Mouse (Mus musculus): ENCODE measurements around the gene Apol11b.
"Not testable (repeated sequence)": the region's sequence is repeated elsewhere in the genome, so short reads cannot be mapped to it uniquely, and the experiment has no call there.

The Apol11b gene

GRCm38 (mm10) chr15:77643176-77643575, at the start of gene Apol11b:
Gene Apol11b (minus strand): TSS chr15:77643286.
- DNase-seq = not testable (repeated sequence)

- DNase-seq = not testable (repeated sequence)
Measured at GRCm38 (mm10) chr15:77691532-77692311, 48.6 kb upstream of the Apol11b start.

GRCm38 (mm10) chr15:77683944-77684343, 40.9 kb upstream of the Apol11b start:
- peak; percentile 43 to 70 for DNase-seq

- not testable (repeated sequence) for DNase-seq
Measured at GRCm38 (mm10) chr15:77674081-77674480, 31.0 kb upstream of the Apol11b start.

GRCm38 (mm10) chr15:77661841-77662240, 18.8 kb upstream of the Apol11b start:
- DNase-seq = not testable (repeated sequence)

GRCm38 (mm10) chr15:77659773-77660172, 16.7 kb upstream of the Apol11b start:
- not testable (repeated sequence) for DNase-seq

- not testable (repeated sequence) for DNase-seq
Measured at GRCm38 (mm10) chr15:77651143-77651542, 8.1 kb upstream of the Apol11b start.

GRCm38 (mm10) chr15:77629822-77630221, 13.3 kb downstream of the Apol11b start:
- DNase-seq = not testable (repeated sequence)

- not testable (repeated sequence) for DNase-seq
Measured at GRCm38 (mm10) chr15:77628647-77629046, 14.4 kb downstream of the Apol11b start.

GRCm38 (mm10) chr15:77626471-77626870, 16.6 kb downstream of the Apol11b start:
- DNase-seq = not testable (repeated sequence)

GRCm38 (mm10) chr15:77624710-77625109, 18.4 kb downstream of the Apol11b start:
- no peak for DNase-seq

GRCm38 (mm10) chr15:77606069-77606468, 37.0 kb downstream of the Apol11b start:
- DNase-seq = no peak

- no peak for DNase-seq
Measured at GRCm38 (mm10) chr15:77598958-77599357, 44.1 kb downstream of the Apol11b start, which contains the start of gene Gm36245. Gene Gm36245 (plus strand): TSS chr15:77599258.

GRCm38 (mm10) chr15:77598429-77598828, 44.7 kb downstream of the Apol11b start:
- DNase-seq = no peak

GRCm38 (mm10) chr15:77595961-77596360, 47.1 kb downstream of the Apol11b start, which contains the start of gene Apol10b:
Gene Apol10b (minus strand): TSS chr15:77596125.
- no peak for DNase-seq

GRCm38 (mm10) chr15:77593557-77593956, 49.5 kb downstream of the Apol11b start:
- DNase-seq = no peak

- no peak for DNase-seq
Measured at GRCm38 (mm10) chr15:77590881-77591280, 52.2 kb downstream of the Apol11b start.

- no peak for DNase-seq
Measured at GRCm38 (mm10) chr15:77588981-77589380, 54.1 kb downstream of the Apol11b start.

GRCm38 (mm10) chr15:77587026-77587425, 56.1 kb downstream of the Apol11b start:
- peak; percentile 4 to 6 for DNase-seq

All from cerebellum, postnatal 14 days (tissue).